Mouse (Mus musculus): ENCODE measurements around the gene Gadd45b. TPM values are rescaled to one million over a fixed set of nuclear protein-coding genes. Genes with fewer than 3 reads are reported as not detected.

Gadd45b gene
- 8.8 and 9.0 TPM in 2 replicates for polyA plus RNA-seq (2015; fragmentation: Nextera tagmentation; extraction: Ambion mirVana)

GRCm38 (mm10) chr10:80929299-80930226 is at the start of gene Gadd45b:
Gene Gadd45b, plus strand, starts transcription at chr10:80930073.
- H3K27me3 ChIP-seq = peaks cover 43% of the 10 kb centered on the region
- H3K36me3 ChIP-seq = no peaks in the 10 kb centered on the region
- H3K27ac ChIP-seq (replicated peaks) = peak within 1 kb of the TSS; percentile 76
- ATAC-seq (ENCODE audit: low read depth) = peak; percentile 88
- H3K4me2 ChIP-seq = peak within 1 kb of the TSS; percentile 83
- H3K9ac ChIP-seq = peak within 1 kb of the TSS; percentile 77
- peak within 1 kb of the TSS; percentile 53 for H3K4me3 ChIP-seq
- no peaks in the 10 kb centered on the region for H3K9me3 ChIP-seq
- WGBS = under 1% methylated on average over 56 of the region's 56 CpGs
- peaks cover 51% of the 10 kb centered on the region for H3K4me1 ChIP-seq (replicated peaks)

GRCm38 (mm10) chr10:80880131-80880641 is 49.7 kb upstream of the Gadd45b start:
- Histone ChIP-seq H3K4me3 (no peak overlapping the region), H3K9ac (no peak overlapping the region), H3K27ac (replicated peaks) (no peak overlapping the region), H3K36me3 (no peaks in the 10 kb centered on the region), H3K4me2 (no peak overlapping the region), H3K4me1 (replicated peaks) (no peaks in the 10 kb centered on the region), H3K27me3 (no peaks in the 10 kb centered on the region), H3K9me3 (no peaks in the 10 kb centered on the region)
- 24% methylated on average over 5 of the region's 5 CpGs for WGBS
- no peak; the same call in 1 of the 2 replicates for ATAC-seq (ENCODE audit: low read depth)

- H3K27me3 ChIP-seq = no peaks in the 10 kb centered on the region
- H3K36me3 ChIP-seq = no peaks in the 10 kb centered on the region
- no peaks in the 10 kb centered on the region for H3K9me3 ChIP-seq
- H3K4me1 ChIP-seq (replicated peaks) = no peaks in the 10 kb centered on the region
- 75% methylated on average over 2 of the region's 2 CpGs for WGBS
- ATAC-seq (ENCODE audit: low read depth) = no peak
- H3K4me2 ChIP-seq = no peak overlapping the region
- H3K27ac ChIP-seq (replicated peaks) = no peak overlapping the region
- H3K4me3 ChIP-seq = no peak overlapping the region
- no peak overlapping the region for H3K9ac ChIP-seq
These were observed 49.0 kb upstream of the Gadd45b start for GRCm38 (mm10) chr10:80880901-80881300.

- Histone ChIP-seq H3K27me3 (no peaks in the 10 kb centered on the region), H3K9ac (no peak overlapping the region), H3K36me3 (no peaks in the 10 kb centered on the region), H3K4me3 (no peak overlapping the region), H3K4me1 (replicated peaks) (no peaks in the 10 kb centered on the region), H3K9me3 (no peaks in the 10 kb centered on the region), H3K4me2 (no peak overlapping the region), H3K27ac (replicated peaks) (no peak overlapping the region)
- no peak for ATAC-seq (ENCODE audit: low read depth)
- WGBS = 29% methylated on average over 10 of the region's 10 CpGs
These were observed 48.6 kb upstream of the Gadd45b start for GRCm38 (mm10) chr10:80881301-80881700.

- no peak for ATAC-seq (ENCODE audit: low read depth)
- no peaks in the 10 kb centered on the region for H3K36me3 ChIP-seq
- WGBS = 82% methylated on average over 11 of the region's 11 CpGs
- H3K4me1 ChIP-seq (replicated peaks) = no peaks in the 10 kb centered on the region
- H3K9me3 ChIP-seq = no peaks in the 10 kb centered on the region
- no peak overlapping the region for H3K4me2 ChIP-seq
- H3K9ac ChIP-seq = no peak overlapping the region
- no peak overlapping the region for H3K4me3 ChIP-seq
- H3K27me3 ChIP-seq = peaks cover 22% of the 10 kb centered on the region
- H3K27ac ChIP-seq (replicated peaks) = no peak overlapping the region
These were observed 42.7 kb upstream of the Gadd45b start for GRCm38 (mm10) chr10:80887181-80887580.

- H3K27ac ChIP-seq (replicated peaks) = no peak overlapping the region
- H3K9me3 ChIP-seq = no peaks in the 10 kb centered on the region
- H3K27me3 ChIP-seq = peaks cover under 1% of the 10 kb centered on the region; the same call in 1 of the 2 replicates
- H3K36me3 ChIP-seq = peaks cover 16% of the 10 kb centered on the region
- no peak overlapping the region for H3K4me3 ChIP-seq
- 89% methylated on average over 7 of the region's 7 CpGs for WGBS
- ATAC-seq (ENCODE audit: low read depth) = no peak
- peaks cover 25% of the 10 kb centered on the region for H3K4me1 ChIP-seq (replicated peaks)
- no peak overlapping the region for H3K9ac ChIP-seq
- H3K4me2 ChIP-seq = no peak overlapping the region
These were observed 34.8 kb upstream of the Gadd45b start for GRCm38 (mm10) chr10:80895100-80895499.

- H3K9me3 ChIP-seq = no peaks in the 10 kb centered on the region
- H3K9ac ChIP-seq = no peak overlapping the region
- peaks cover 16% of the 10 kb centered on the region for H3K36me3 ChIP-seq
- H3K27me3 ChIP-seq = no peaks in the 10 kb centered on the region
- H3K4me1 ChIP-seq (replicated peaks) = peaks cover 25% of the 10 kb centered on the region
- WGBS = 86% methylated on average over 6 of the region's 6 CpGs
- H3K4me3 ChIP-seq = no peak overlapping the region
- no peak overlapping the region for H3K27ac ChIP-seq (replicated peaks)
- ATAC-seq (ENCODE audit: low read depth) = no peak
- H3K4me2 ChIP-seq = no peak overlapping the region
These were observed 34.2 kb upstream of the Gadd45b start for GRCm38 (mm10) chr10:80895697-80896096.

GRCm38 (mm10) chr10:80896581-80897485 is 33.0 kb upstream of the Gadd45b start:
- H3K9ac ChIP-seq = no peak overlapping the region
- no peak overlapping the region for H3K4me3 ChIP-seq
- no peak for ATAC-seq (ENCODE audit: low read depth)
- H3K36me3 ChIP-seq = peaks cover 17% of the 10 kb centered on the region
- H3K9me3 ChIP-seq = no peaks in the 10 kb centered on the region
- WGBS = 71% methylated on average over 24 of the region's 24 CpGs
- H3K27me3 ChIP-seq = no peaks in the 10 kb centered on the region
- H3K27ac ChIP-seq (replicated peaks) = no peak overlapping the region
- H3K4me2 ChIP-seq = no peak overlapping the region
- peaks cover 30% of the 10 kb centered on the region for H3K4me1 ChIP-seq (replicated peaks)

- Histone ChIP-seq H3K4me3 (no peak overlapping the region), H3K9ac (peak overlapping the region; percentile 18; the same call in 1 of the 2 replicates), H3K27ac (replicated peaks) (no peak overlapping the region), H3K4me1 (replicated peaks) (peaks cover 30% of the 10 kb centered on the region), H3K36me3 (peaks cover 28% of the 10 kb centered on the region), H3K27me3 (no peaks in the 10 kb centered on the region), H3K9me3 (no peaks in the 10 kb centered on the region), H3K4me2 (peak overlapping the region; percentile 31)
- WGBS = 39% methylated on average over 41 of the region's 41 CpGs
- no peak for ATAC-seq (ENCODE audit: low read depth)
These were observed 31.9 kb upstream of the Gadd45b start for GRCm38 (mm10) chr10:80897861-80898510.

GRCm38 (mm10) chr10:80899074-80899473 is 30.8 kb upstream of the Gadd45b start:
- H3K9ac ChIP-seq = peak overlapping the region; percentile 91; the same call in 1 of the 2 replicates
- ATAC-seq (ENCODE audit: low read depth) = no peak
- H3K36me3 ChIP-seq = peaks cover 38% of the 10 kb centered on the region
- 90% methylated on average over 8 of the region's 8 CpGs for WGBS
- H3K4me1 ChIP-seq (replicated peaks) = peaks cover 30% of the 10 kb centered on the region
- no peaks in the 10 kb centered on the region for H3K27me3 ChIP-seq
- peak overlapping the region; percentile 98 for H3K4me2 ChIP-seq
- H3K27ac ChIP-seq (replicated peaks) = no peak overlapping the region
- H3K4me3 ChIP-seq = 0 out of 2 replicates have a peak overlapping the region, but pooled peaks have one; percentile 92
- H3K9me3 ChIP-seq = no peaks in the 10 kb centered on the region

- peak overlapping the region; percentile 91 for H3K9ac ChIP-seq
- peak overlapping the region; percentile 98 for H3K4me2 ChIP-seq
- H3K4me1 ChIP-seq (replicated peaks) = peaks cover 30% of the 10 kb centered on the region
- peak overlapping the region; percentile 92 for H3K4me3 ChIP-seq
- H3K9me3 ChIP-seq = no peaks in the 10 kb centered on the region
- no peaks in the 10 kb centered on the region for H3K27me3 ChIP-seq
- peaks cover 45% of the 10 kb centered on the region for H3K36me3 ChIP-seq
- peak; percentile 1; the same call in 1 of the 2 replicates for ATAC-seq (ENCODE audit: low read depth)
- WGBS = 14% methylated on average over 25 of the region's 25 CpGs
- peak overlapping the region; percentile 94 for H3K27ac ChIP-seq (replicated peaks)
These were observed 30.1 kb upstream of the Gadd45b start for GRCm38 (mm10) chr10:80899591-80900317.

Measured in neural tube, embryonic 13.5 days (tissue).